Mouse (Mus musculus) heart, embryonic 10.5 days (tissue): Measurements from ENCODE around the gene Mpp1. TPM values are rescaled to one million over a fixed set of nuclear protein-coding genes. Genes with fewer than 3 reads are reported as not detected.

Experiments used
- polyA plus RNA-seq: library from polyadenylated mRNA; unstranded; fragments of >200 nt; fragmentation: Nextera tagmentation; extraction: Ambion mirVana; gene quantifications from 2 replicates; pipeline ENCODE4 v1.2.1, GENCODE M21; 2016

The Mpp1 gene
- polyA plus RNA-seq, 1 experiment from 2014 or later: 30.2 TPM

Other genes starting within 250 kb of the Mpp1 start
- 0.92 and 1.7 TPM in 2 replicates for gene Gab3, start 45.6 kb downstream of the Mpp1 start, polyA plus RNA-seq
- 120 and 155 TPM in 2 replicates for gene Dkc1, start 35.2 kb downstream of the Mpp1 start, polyA plus RNA-seq
- not detected in 2 replicates for gene Smim9, start 32.8 kb upstream of the Mpp1 start, polyA plus RNA-seq